Mouse (Mus musculus): ENCODE results near the gene Tiam2.

DNA sequence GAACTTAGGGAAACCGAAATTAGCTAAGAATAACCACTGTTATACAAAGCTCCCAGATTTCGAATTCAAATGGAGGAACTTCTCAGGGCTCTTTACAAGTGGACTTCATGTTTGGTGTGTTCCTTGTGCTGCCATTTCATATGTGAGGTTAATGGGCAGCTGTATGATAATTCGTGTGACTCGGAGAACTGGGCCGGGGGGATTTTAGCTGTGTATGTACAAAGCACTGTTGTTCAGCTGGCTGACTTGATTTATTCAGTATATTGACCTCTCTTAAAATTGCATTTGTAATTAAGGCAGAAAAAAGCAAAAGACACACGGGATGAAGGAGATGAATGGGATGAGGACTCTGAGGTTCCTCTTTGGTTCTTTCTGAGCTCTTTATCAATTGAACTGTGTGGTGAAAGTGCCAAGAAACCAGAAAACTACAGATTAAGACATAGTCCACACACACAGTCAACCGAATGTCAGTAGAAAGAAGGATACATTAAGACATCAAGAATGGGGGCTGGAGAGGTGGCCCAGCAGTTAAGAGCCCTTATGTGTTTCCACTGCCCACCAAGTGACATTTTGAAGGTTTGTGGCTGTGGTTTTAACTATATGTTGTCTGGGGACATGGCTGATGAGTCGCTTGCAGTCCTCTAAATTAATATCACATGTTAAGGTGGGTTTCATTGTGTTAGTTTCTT is 141.4 kb downstream of the Tiam2 start:
- TF ChIP-seq CTCF (IDR thresholded peaks at IDR 0.05; ENCODE audit: low read depth) (no peak), EP300 (IDR thresholded peaks at IDR 0.05; ENCODE audit: low read depth) (no peak)

Measured in liver, postnatal 0 days (tissue).